Mouse (Mus musculus) heart, embryonic 16.5 days (tissue): Measurements from ENCODE around the gene Frrs1l. TPM values are rescaled to one million over a fixed set of nuclear protein-coding genes. Genes with fewer than 3 reads are reported as not detected.
A peak's percentile ranks its signal among the peaks of the same experiment; 100 is the strongest.

Experiments
- ATAC-seq: fragments of 200-750 bp; cut with Nextera tagmentation; replicated peaks from 2 replicates; pipeline ENCODE4 v1.8.0; 2017; ENCODE audit warnings: moderate number of reproducible peaks; ENCODE audit not compliant: insufficient read depth, low FRiP score; ENCODE audit errors: extremely low read depth
- H3K27ac ChIP-seq: fragments of 300-500 bp; sonication (generic); 2 replicates; pipeline ENCODE4 v1.5.1; 2014; ENCODE audit warnings: mild to moderate bottlenecking, low read length, control low read depth, moderate library complexity
- H3K27me3 ChIP-seq: fragments of 300-500 bp; sonication (generic); 2 replicates; pipeline ENCODE4 v1.6.1; 2014; ENCODE audit warnings: low read length, mixed read lengths; ENCODE audit not compliant: control insufficient read depth, insufficient read depth
- H3K36me3 ChIP-seq: fragments of 300-500 bp; sonication (generic); 2 replicates; pipeline ENCODE4 v1.6.1; 2014; ENCODE audit not compliant: control insufficient read depth, insufficient read depth
- H3K4me1 ChIP-seq: fragments of 300-500 bp; sonication (generic); 2 replicates; pipeline ENCODE4 v1.6.1; 2014; ENCODE audit warnings: low read length, mixed read lengths; ENCODE audit not compliant: control insufficient read depth, insufficient read depth
- H3K4me2 ChIP-seq: fragments of 300-500 bp; sonication (generic); 2 replicates; pipeline ENCODE4 v1.6.1; 2014; ENCODE audit warnings: low read depth, mild to moderate bottlenecking, control low read depth, low read length
- H3K4me3 ChIP-seq: fragments of 300-500 bp; sonication (generic); 2 replicates; pipeline ENCODE4 v1.5.1; 2014; ENCODE audit warnings: mild to moderate bottlenecking, control low read depth, low read length
- H3K9ac ChIP-seq: fragments of 300-500 bp; sonication (generic); 2 replicates; pipeline ENCODE4 v1.6.1; 2014; ENCODE audit warnings: low read length, control low read depth
- H3K9me3 ChIP-seq: fragments of 300-500 bp; sonication (generic); replicated peaks from 2 replicates; pipeline ENCODE4 v1.6.1; 2016; ENCODE audit warnings: low read length; ENCODE audit not compliant: control insufficient read depth
- WGBS: fragments of 180-500 bp; shearing (Covaris S2); extraction: QIAGEN DNeasy Blood & Tissue Kit; methylation state at CpG from one replicate; pipeline ENCODE4 v1.1.7; 2014; 5-methylcytosine and 5-hydroxymethylcytosine counted together
- polyA plus RNA-seq: library from polyadenylated mRNA; unstranded; fragments of >200 nt; fragmentation: Nextera tagmentation; extraction: Ambion mirVana; gene quantifications from 2 replicates; pipeline ENCODE4 v1.2.1, GENCODE M21; 2015

Gene Frrs1l
- 0.14 and 0.36 TPM in 2 replicates for polyA plus RNA-seq

- Histone ChIP-seq H3K4me2 (peak within 1 kb of the TSS; percentile 91), H3K4me1 (no peaks in the 10 kb centered on the region), H3K27ac (no peak within 1 kb of the TSS), H3K9me3 (peaks cover 4% of the 10 kb centered on the region), H3K36me3 (no peaks in the 10 kb centered on the region), H3K4me3 (peak within 1 kb of the TSS; percentile 66), H3K9ac (peak within 1 kb of the TSS; percentile 70), H3K27me3 (peaks cover 32% of the 10 kb centered on the region)
- under 1% methylated on average over 38 of the region's 44 CpGs for WGBS
- ATAC-seq, result no peak; the same call in 1 of the 2 replicates
These were observed at the start of gene Frrs1l for GRCm38 (mm10) chr4:56990215-56990584. Gene Frrs1l, minus strand, starts transcription at chr4:56990391.

- Histone ChIP-seq H3K9me3 (peaks cover 4% of the 10 kb centered on the region), H3K27ac (no peak overlapping the region), H3K4me1 (0 out of 2 replicates have a peak, but pooled peaks cover 4% of the 10 kb centered on the region), H3K9ac (no peak overlapping the region), H3K4me3 (0 out of 2 replicates have a peak overlapping the region, but pooled peaks have one; percentile 6), H3K4me2 (peak overlapping the region; percentile 26), H3K36me3 (no peaks in the 10 kb centered on the region), H3K27me3 (0 out of 2 replicates have a peak, but pooled peaks cover 2% of the 10 kb centered on the region)
- WGBS, result 12% methylated on average over 20 of the region's 23 CpGs
- ATAC-seq, result no peak
These were observed 49.2 kb upstream of the Frrs1l start for GRCm38 (mm10) chr4:57039127-57040031.

- Histone ChIP-seq H3K4me2 (no peak overlapping the region), H3K27ac (no peak overlapping the region), H3K36me3 (no peaks in the 10 kb centered on the region), H3K4me3 (no peak overlapping the region), H3K4me1 (0 out of 2 replicates have a peak, but pooled peaks cover 4% of the 10 kb centered on the region), H3K9ac (no peak overlapping the region), H3K9me3 (peaks cover 4% of the 10 kb centered on the region), H3K27me3 (0 out of 2 replicates have a peak, but pooled peaks cover 2% of the 10 kb centered on the region)
- no peak for ATAC-seq
- WGBS, result 76% methylated on average over 7 of the region's 7 CpGs
These were observed 47.4 kb upstream of the Frrs1l start for GRCm38 (mm10) chr4:57037554-57037953.

GRCm38 (mm10) chr4:57034169-57034568 is 44.0 kb upstream of the Frrs1l start:
- WGBS, result 72% methylated on average over 5 of the region's 5 CpGs
- H3K9me3 ChIP-seq, result no peaks in the 10 kb centered on the region

DNA sequence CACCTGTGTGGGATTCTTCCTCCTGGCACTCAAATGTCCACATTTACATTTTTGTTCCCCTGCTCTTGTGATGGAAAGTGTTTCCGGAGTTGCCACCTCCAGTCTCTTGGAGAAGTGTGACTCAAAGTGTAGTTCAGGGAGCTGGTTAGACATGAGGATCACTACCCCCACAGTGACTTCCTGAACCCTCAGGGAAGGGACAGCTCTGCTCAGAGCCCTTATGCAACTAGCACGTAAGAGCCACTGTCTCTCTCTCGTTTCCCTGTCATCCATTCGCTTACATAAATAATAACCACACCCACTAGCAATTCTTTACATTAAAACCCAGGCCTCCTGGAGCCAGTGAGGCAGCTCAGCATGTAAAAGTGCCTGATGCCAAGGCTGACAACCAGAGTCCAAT is 41.2 kb upstream of the Frrs1l start:
- Histone ChIP-seq H3K4me1 (no peaks in the 10 kb centered on the region), H3K9ac (no peak overlapping the region), H3K36me3 (no peaks in the 10 kb centered on the region), H3K4me2 (no peak overlapping the region), H3K9me3 (no peaks in the 10 kb centered on the region), H3K27ac (no peak overlapping the region), H3K4me3 (no peak overlapping the region), H3K27me3 (no peaks in the 10 kb centered on the region)
- 69% methylated on average over 4 of the region's 4 CpGs for WGBS
- no peak for ATAC-seq

More at GRCm38 (mm10) chr4:57034169-57034568, 44.0 kb upstream of the Frrs1l start:
- no peak for ATAC-seq
- Histone ChIP-seq H3K4me2 (no peak overlapping the region), H3K27ac (no peak overlapping the region), H3K9ac (no peak overlapping the region), H3K4me3 (no peak overlapping the region), H3K36me3 (no peaks in the 10 kb centered on the region), H3K4me1 (no peaks in the 10 kb centered on the region), H3K27me3 (0 out of 2 replicates have a peak, but pooled peaks cover 2% of the 10 kb centered on the region)

GRCm38 (mm10) chr4:57027954-57028353 is 37.8 kb upstream of the Frrs1l start:
- Histone ChIP-seq H3K9me3 (no peaks in the 10 kb centered on the region), H3K27ac (no peak overlapping the region), H3K4me1 (no peaks in the 10 kb centered on the region), H3K27me3 (no peaks in the 10 kb centered on the region), H3K4me2 (no peak overlapping the region), H3K4me3 (no peak overlapping the region), H3K36me3 (no peaks in the 10 kb centered on the region), H3K9ac (no peak overlapping the region)
- ATAC-seq, result peak; percentile 37; the same call in 1 of the 2 replicates
- WGBS, result 50% methylated on average over 10 of the region's 10 CpGs

- Histone ChIP-seq H3K9ac (no peak overlapping the region), H3K27me3 (no peaks in the 10 kb centered on the region), H3K9me3 (no peaks in the 10 kb centered on the region), H3K27ac (no peak overlapping the region), H3K4me3 (no peak overlapping the region), H3K36me3 (no peaks in the 10 kb centered on the region), H3K4me2 (no peak overlapping the region), H3K4me1 (no peaks in the 10 kb centered on the region)
- 73% methylated on average over 3 of the region's 3 CpGs for WGBS
- ATAC-seq, result no peak
These were observed 33.3 kb upstream of the Frrs1l start for GRCm38 (mm10) chr4:57023527-57023926.

DNA sequence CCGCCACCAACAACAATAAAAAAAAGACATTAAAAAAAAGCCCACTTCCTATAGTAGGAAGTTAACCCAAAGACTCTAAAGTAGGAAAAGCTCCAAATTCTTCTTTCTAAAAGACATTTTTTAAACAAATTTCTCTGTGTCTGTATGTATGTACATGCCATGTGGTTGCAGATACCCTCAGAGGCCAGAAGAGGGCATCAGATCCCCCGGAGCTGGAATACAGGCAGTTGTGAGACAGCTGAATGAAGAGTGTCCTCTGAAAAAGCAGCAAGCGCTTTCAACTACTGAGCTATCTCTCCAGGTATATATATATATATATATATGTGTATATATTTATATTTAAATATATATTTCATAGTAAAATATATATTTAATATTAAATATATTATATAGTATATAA is 31.1 kb upstream of the Frrs1l start:
- Histone ChIP-seq H3K36me3 (no peaks in the 10 kb centered on the region), H3K4me1 (no peaks in the 10 kb centered on the region), H3K9ac (no peak overlapping the region), H3K4me2 (no peak overlapping the region), H3K27ac (no peak overlapping the region), H3K9me3 (no peaks in the 10 kb centered on the region), H3K27me3 (no peaks in the 10 kb centered on the region; the same call in none of the 2 replicates), H3K4me3 (no peak overlapping the region)
- no peak for ATAC-seq
- 84% methylated on average over 3 of the region's 3 CpGs for WGBS

DNA sequence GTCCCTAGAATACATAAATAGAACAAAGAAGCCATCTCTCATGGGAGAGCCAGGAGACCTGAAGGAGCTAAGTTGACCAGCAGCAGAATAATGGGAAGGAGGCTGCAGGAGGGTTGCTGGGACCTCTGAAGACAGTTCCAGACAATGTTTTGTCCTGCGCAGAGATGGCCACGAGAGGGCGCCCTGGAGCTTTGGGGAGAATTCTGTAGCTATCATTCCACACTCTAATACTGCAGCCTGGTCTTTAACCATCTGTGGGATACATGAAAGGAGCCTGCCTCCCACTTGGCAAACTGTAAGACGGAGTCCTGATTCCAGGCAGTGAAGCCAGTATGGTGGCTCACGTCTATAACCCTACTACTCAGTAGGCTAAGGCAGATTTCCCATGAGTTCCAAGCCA is 27.0 kb upstream of the Frrs1l start:
- ATAC-seq, result no peak
- Histone ChIP-seq H3K9ac (no peak overlapping the region), H3K27me3 (no peaks in the 10 kb centered on the region; the same call in none of the 2 replicates), H3K4me3 (no peak overlapping the region), H3K4me2 (no peak overlapping the region), H3K4me1 (no peaks in the 10 kb centered on the region), H3K9me3 (no peaks in the 10 kb centered on the region), H3K27ac (no peak overlapping the region), H3K36me3 (no peaks in the 10 kb centered on the region)
- WGBS, result 27% methylated on average over 5 of the region's 5 CpGs
